9 mouse cellular contexts compared by ENCODE assay signal in the genomic region with DNA sequence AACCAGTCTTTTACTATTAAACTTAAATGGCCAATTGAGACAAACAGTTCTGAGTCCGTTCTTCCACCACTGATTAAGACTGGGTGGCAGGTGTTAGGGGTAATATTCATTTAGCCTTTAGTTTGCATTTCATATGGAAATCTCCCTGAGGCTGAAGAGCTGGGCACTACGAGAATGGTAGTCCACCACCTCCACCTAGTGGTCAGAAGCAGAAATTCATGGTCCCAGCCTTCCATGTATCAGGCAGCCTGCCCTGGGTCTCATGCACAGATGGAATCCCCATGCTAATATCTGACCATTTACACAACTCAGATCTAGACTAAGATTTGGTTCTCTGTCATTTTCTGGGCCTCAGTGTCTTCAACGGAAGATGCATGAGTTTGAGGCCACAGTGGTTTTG.
DNase-seq lines count a peak whose midpoint lies in the region; ATAC-seq and TF ChIP-seq lines count a peak whose summit lies in the region.
"Had no signal": no experiment of that assay in that cellular context is flagged by ENCODE, and none has a peak within 500 bp of the region (broad histone marks: within the 10 kb centered on the region; RNA-seq: fewer than 3 reads in every experiment).

No protein-coding gene starts in this region.

- no peaks in the 10 kb centered on the region for H3K36me3 ChIP-seq in spleen, adult 2 months (ENCODE audit: control insufficient read depth, insufficient read depth, low read length)
- H3K36me3 ChIP-seq in forebrain, embryonic 12.5 days (replicated peaks): peaks cover 6% of the 10 kb centered on the region
- H3K36me3 ChIP-seq in hindbrain, embryonic 14.5 days (replicated peaks; ENCODE audit: control insufficient read depth, insufficient read depth): peaks cover 7% of the 10 kb centered on the region

- no peak overlapping the region for H3K4me2 ChIP-seq in forebrain, embryonic 12.5 days
- no peak overlapping the region for H3K4me2 ChIP-seq in hindbrain, embryonic 14.5 days (replicated peaks)

- 3% methylated on average over 3 of the region's 3 CpGs for WGBS in spleen, adult 2 months
- WGBS in forebrain, embryonic 12.5 days: 3% methylated on average over 3 of the region's 3 CpGs
- 1% methylated on average over 3 of the region's 3 CpGs for WGBS in hindbrain, embryonic 14.5 days

- H3K9ac ChIP-seq in forebrain, embryonic 12.5 days: no peak overlapping the region
- no peak overlapping the region for H3K9ac ChIP-seq in hindbrain, embryonic 14.5 days

- peak; percentile 89; the same call in 1 of the 2 replicates for TF ChIP-seq CTCF in spleen, adult 2 months (IDR thresholded peaks at IDR 0.05; ENCODE audit: extremely low read depth, insufficient read depth, insufficient read length, insufficient replicate concordance)

- no peak for TF ChIP-seq POLR2A in spleen, adult 2 months (IDR thresholded peaks at IDR 0.05; ENCODE audit: low read depth, low read length)

- H3K9me3 ChIP-seq in forebrain, embryonic 12.5 days: no peaks in the 10 kb centered on the region
- H3K9me3 ChIP-seq in hindbrain, embryonic 14.5 days (ENCODE audit: control insufficient read depth, low read length): no peaks in the 10 kb centered on the region
- H3K9me3 ChIP-seq: megakaryocyte, embryonic 14.5 days had no signal

- peak; percentile 83; the same call in 1 of the 2 replicates for ATAC-seq in forebrain, embryonic 12.5 days (ENCODE audit: low FRiP score)
- peak; percentile 76 for ATAC-seq in hindbrain, embryonic 14.5 days (ENCODE audit: low FRiP score)
- peak; percentile 86 for ATAC-seq in megakaryocyte-erythroid progenitor cell, adult 5-6 weeks (replicated peaks; ENCODE audit: low FRiP score, low TSS enrichment, poor library complexity, severe bottlenecking)

- peak; percentile 34 to 44 for DNase-seq in spleen, adult 2 months (ENCODE audit: low read depth in 1 of 2, low spot score in 2 of 2)
- no peak for DNase-seq in spleen, adult 12 weeks (ENCODE audit: low spot score)
- DNase-seq in c-Kit-positive CD71-positive TER-119-negative erythroid progenitor cells, embryonic 14.5 days (ENCODE audit: low read depth): peak; percentile 39
- peak; percentile 89 for DNase-seq in hindbrain, embryonic 14.5 days (ENCODE audit: low spot score)
- peak; percentile 64 to 75 for DNase-seq in left cerebral cortex, adult 18-20 months (ENCODE audit: low spot score in 2 of 2)
- DNase-seq in right cerebral cortex, postnatal 4 days: peak; percentile 53

- H3K27me3 ChIP-seq in spleen, adult 2 months (ENCODE audit: control insufficient read depth, insufficient read depth, low read length): no peaks in the 10 kb centered on the region
- H3K27me3 ChIP-seq in forebrain, embryonic 12.5 days: no peaks in the 10 kb centered on the region
- no peaks in the 10 kb centered on the region for H3K27me3 ChIP-seq in hindbrain, embryonic 14.5 days (ENCODE audit: control insufficient read depth, insufficient read depth, low read length)

- no peak overlapping the region for H3K4me3 ChIP-seq in spleen, adult 2 months (ENCODE audit: extremely low read depth, insufficient read depth, insufficient read length)
- H3K4me3 ChIP-seq in forebrain, embryonic 12.5 days (replicated peaks): no peak overlapping the region
- H3K4me3 ChIP-seq in hindbrain, embryonic 14.5 days (replicated peaks; ENCODE audit: low read length): no peak overlapping the region
- H3K4me3 ChIP-seq: megakaryocyte, embryonic 14.5 days had no signal

- peaks cover 10% of the 10 kb centered on the region; the same call in 1 of the 2 replicates for H3K4me1 ChIP-seq in spleen, adult 2 months (ENCODE audit: control insufficient read depth, insufficient read depth, insufficient read length)
- no peaks in the 10 kb centered on the region; the same call in 1 of the 2 replicates for H3K4me1 ChIP-seq in forebrain, embryonic 12.5 days
- no peaks in the 10 kb centered on the region for H3K4me1 ChIP-seq in hindbrain, embryonic 14.5 days (replicated peaks; ENCODE audit: control insufficient read depth, insufficient read depth, low read length)

- H3K27ac ChIP-seq in spleen, adult 2 months (ENCODE audit: insufficient read depth, low read length): no peak overlapping the region
- no peak overlapping the region for H3K27ac ChIP-seq in forebrain, embryonic 12.5 days
- H3K27ac ChIP-seq in hindbrain, embryonic 14.5 days: no peak overlapping the region
